Mouse (Mus musculus) cortical plate, adult 2 months (tissue): Measurements from ENCODE around the gene Nrip1.

ENCODE experiments used
- CTCF ChIP-seq: fragments of 200-500 bp; IDR thresholded peaks from 2 replicates; pipeline ENCODE4 v1.5.1; 2011; ENCODE audit warnings: mild to moderate bottlenecking, control low read depth, low read length; ENCODE audit not compliant: insufficient read depth; ENCODE audit errors: extremely low read depth
- POLR2A ChIP-seq: fragments of 200-500 bp; IDR thresholded peaks from 2 replicates; pipeline ENCODE4 v1.6.1; 2011; ENCODE audit warnings: mild to moderate bottlenecking, low read length, control low read depth; ENCODE audit not compliant: insufficient read depth; ENCODE audit errors: extremely low read depth

GRCm38 (mm10) chr16:76323594-76324307, 49.9 kb downstream of the Nrip1 start:
- TF ChIP-seq CTCF (no peak), POLR2A (no peak)
